Mouse (Mus musculus) c-Kit-positive CD71-positive TER-119-positive erythroid progenitor cells, embryonic 14.5 days (primary cell): ENCODE measurements at regions not wholly inside any gene's neighbourhood (a gene's known extent, or its start where the extent isn't known, plus 50 kb on each side); places are given as distances from the start of the nearest gene placed in this dataset.

Experiments
- DNase-seq: peaks from one replicate; pipeline ENCODE4 v3.0.0-alpha.2; 2013; ENCODE audit warnings: low spot score

- DNase-seq = no peak
Measured at GRCm38 (mm10) chr8:8391321-8391720, 269.7 kb downstream of the Efnb2 start.

GRCm38 (mm10) chr8:8378248-8378647 is 282.8 kb downstream of the Efnb2 start:
- no peak for DNase-seq

- DNase-seq = no peak
Measured at GRCm38 (mm10) chr8:8376791-8377190, 284.3 kb downstream of the Efnb2 start.

GRCm38 (mm10) chr8:8376379-8376778 is 284.7 kb downstream of the Efnb2 start:
- DNase-seq = no peak

- no peak for DNase-seq
Measured at GRCm38 (mm10) chr8:8367282-8367871, 293.7 kb downstream of the Efnb2 start.

GRCm38 (mm10) chr8:8361941-8362537 is 299.0 kb downstream of the Efnb2 start:
- no peak for DNase-seq

GRCm38 (mm10) chr8:8360586-8360985 is 300.5 kb downstream of the Efnb2 start:
- no peak for DNase-seq

- no peak for DNase-seq
Measured at GRCm38 (mm10) chr8:8354977-8355376, 306.1 kb downstream of the Efnb2 start.

- DNase-seq = no peak
Measured at GRCm38 (mm10) chr8:8344661-8345060, 316.4 kb downstream of the Efnb2 start.

- DNase-seq = no peak
Measured at GRCm38 (mm10) chr8:8335256-8335972, 325.6 kb downstream of the Efnb2 start.

- DNase-seq = no peak
Measured at GRCm38 (mm10) chr8:8334515-8334914, 326.5 kb downstream of the Efnb2 start.

- DNase-seq = no peak
Measured at GRCm38 (mm10) chr8:8331249-8331648, 329.8 kb downstream of the Efnb2 start.

GRCm38 (mm10) chr8:8328010-8328666 is 332.9 kb downstream of the Efnb2 start:
- DNase-seq = no peak

GRCm38 (mm10) chr8:8326066-8326834 is 334.8 kb downstream of the Efnb2 start:
- DNase-seq = no peak

- DNase-seq = no peak
Measured at GRCm38 (mm10) chr8:8325420-8325819, 335.6 kb downstream of the Efnb2 start.

- DNase-seq = no peak
Measured at GRCm38 (mm10) chr8:8324520-8324919, 336.5 kb downstream of the Efnb2 start.

- DNase-seq = no peak
Measured at GRCm38 (mm10) chr8:8308253-8308652, 352.8 kb downstream of the Efnb2 start.

GRCm38 (mm10) chr8:8307487-8307886 is 353.6 kb downstream of the Efnb2 start:
- no peak for DNase-seq

- no peak for DNase-seq
Measured at GRCm38 (mm10) chr8:8299965-8300767, 360.9 kb downstream of the Efnb2 start.

- DNase-seq = no peak
Measured at GRCm38 (mm10) chr8:8292577-8293247, 368.3 kb downstream of the Efnb2 start.

GRCm38 (mm10) chr8:8285876-8286275 is 375.2 kb downstream of the Efnb2 start:
- DNase-seq = no peak
